Mouse (Mus musculus) urinary bladder, postnatal 4 days (tissue): Measurements from ENCODE around the gene Fbn1.

Experiments used
- DNase-seq, 2 experiments: peaks; one replicate each; pipeline ENCODE4 v3.0.0; 2021 to 2022; ENCODE audit warnings: low spot score in 2 of 2

Fbn1 gene

DNA sequence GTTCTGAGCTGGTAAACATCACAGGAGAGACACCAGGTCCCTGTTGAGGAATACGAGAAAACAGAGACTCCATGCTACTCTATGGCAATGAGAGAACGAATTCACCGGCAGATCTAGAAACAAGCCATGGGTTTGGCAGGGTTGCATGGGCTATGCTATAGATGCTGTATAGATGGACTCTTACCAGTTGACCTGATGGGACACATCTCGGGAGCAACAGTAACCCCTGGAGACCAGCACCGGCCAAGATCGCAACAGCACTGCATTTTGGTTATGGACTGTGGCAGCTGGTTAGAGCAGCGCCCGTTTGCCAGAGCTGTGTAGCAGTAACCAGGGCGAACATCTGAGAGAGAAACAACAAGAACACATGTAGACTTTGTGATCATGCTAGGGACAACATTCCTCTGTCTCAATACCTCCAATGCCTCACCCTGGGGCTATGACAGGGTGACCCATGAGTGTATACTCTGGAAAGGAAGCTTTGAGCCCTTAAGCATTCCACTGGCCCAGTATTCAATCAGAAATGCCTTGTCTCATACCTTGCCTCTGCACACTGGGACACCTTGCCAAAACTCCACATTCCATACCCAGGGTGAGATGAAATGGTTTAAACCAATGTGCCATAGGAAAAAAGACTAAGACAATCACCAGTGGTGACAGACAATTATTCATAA lies 113.2 kb downstream of the Fbn1 start:
- DNase-seq: no peak

DNA sequence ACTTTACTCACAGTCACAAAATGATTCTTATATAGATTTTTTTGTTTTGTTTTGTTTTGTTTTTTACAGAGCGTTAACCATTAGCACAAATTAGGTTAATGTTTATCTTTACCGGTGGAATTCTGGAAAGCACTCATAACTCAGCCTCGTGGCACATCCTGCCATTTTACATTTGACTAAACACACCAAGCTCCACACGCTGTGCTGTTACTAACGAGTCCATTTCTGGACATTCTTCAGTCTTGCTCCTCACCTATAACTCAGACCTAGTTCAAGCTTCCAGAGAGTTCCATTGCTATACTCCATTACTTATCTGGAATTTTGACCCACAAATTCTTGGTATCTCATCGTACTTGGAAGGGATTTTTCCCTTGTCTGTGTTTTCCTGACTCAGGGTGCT lies 116.2 kb downstream of the Fbn1 start:
- DNase-seq: no peak

DNA sequence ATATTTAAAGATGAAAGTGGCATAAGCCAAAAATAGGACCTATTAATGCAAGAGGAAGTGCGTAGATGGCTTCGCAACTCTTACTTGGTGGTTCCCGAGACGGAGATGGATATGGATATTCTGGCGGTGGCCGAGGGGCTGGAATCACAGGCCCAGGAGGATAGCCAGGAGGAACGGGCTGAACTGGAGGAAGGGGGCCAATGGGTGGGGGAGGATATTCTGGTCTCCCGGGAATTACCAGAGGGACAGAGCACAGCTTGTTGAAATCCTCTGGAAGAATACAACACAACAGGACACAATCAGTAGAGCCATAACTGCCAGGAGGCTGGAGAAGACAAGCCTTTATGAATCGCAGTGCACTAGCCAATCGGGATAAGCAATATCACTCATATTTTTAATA lies 118.0 kb downstream of the Fbn1 start:
- no peak for DNase-seq

GRCm38 (mm10) chr2:125386221-125386965 lies 121.4 kb downstream of the Fbn1 start:
- DNase-seq: no peak

DNA sequence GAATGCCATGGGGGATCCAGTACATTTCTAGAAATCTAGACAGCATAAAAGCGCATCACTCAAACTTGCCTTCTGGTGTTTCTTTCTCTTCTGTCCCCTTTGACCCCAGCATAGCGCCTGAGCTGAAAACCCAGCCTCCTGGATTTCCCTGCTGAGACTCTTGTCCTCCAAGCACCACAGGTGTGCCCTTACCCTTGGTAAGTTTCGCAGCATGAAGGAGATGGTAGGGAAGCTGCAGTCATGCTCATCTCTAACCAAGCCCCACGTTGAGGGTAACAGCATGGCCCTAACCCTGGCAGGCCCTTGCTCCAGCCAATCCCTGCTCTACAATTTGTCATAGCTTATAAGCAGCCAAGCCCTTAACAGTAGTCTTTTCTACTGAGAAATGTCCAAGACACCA lies 122.9 kb downstream of the Fbn1 start:
- no peak for DNase-seq

DNA sequence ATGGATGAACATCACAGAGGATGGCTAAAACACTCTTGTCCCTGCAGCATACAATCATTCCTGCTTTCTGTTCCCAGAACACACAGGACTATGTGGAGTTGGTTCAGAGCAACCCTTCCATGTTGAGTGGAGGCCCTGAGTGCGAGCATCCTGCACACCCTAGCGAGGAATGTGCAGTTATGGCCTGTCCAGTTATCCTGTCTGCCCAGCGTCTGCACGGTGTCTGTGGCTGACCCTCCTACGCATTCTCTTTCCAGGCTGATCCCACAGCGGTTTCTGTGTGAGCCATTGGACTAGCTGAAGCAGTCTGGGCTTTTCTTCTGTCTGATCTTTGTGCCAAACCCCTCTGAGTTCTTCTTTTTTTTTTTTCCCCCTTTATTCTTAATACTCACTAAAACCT lies 123.4 kb downstream of the Fbn1 start:
- DNase-seq: no peak

- no peak for DNase-seq
Measured at GRCm38 (mm10) chr2:125383273-125383641, 124.5 kb downstream of the Fbn1 start.

- no peak for DNase-seq
Measured at GRCm38 (mm10) chr2:125382613-125383272, 125.0 kb downstream of the Fbn1 start.

- DNase-seq: no peak
Measured at GRCm38 (mm10) chr2:125380086-125380485, 127.7 kb downstream of the Fbn1 start.

GRCm38 (mm10) chr2:125379206-125379605 lies 128.6 kb downstream of the Fbn1 start:
- no peak for DNase-seq

GRCm38 (mm10) chr2:125375926-125376325 lies 131.9 kb downstream of the Fbn1 start:
- DNase-seq: no peak

DNA sequence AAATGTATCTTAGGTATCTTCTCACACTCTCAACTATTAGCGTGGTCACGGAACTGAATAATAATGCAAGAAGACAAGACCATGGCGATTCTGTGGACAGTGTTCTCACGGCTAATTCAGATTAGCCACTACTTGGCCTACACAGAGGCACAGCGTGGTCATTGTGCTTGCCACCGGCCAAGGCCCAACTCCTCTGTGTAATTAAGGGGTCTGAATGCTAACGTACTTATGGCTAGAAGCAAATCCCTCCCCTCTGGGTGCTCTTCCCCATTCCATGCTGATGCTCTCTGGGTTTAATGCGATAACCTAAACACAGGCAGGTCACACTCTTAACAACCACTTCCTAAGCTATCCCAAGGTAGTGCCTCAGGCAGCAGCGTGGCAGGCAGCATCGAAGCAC lies 132.5 kb downstream of the Fbn1 start:
- DNase-seq: no peak

DNA sequence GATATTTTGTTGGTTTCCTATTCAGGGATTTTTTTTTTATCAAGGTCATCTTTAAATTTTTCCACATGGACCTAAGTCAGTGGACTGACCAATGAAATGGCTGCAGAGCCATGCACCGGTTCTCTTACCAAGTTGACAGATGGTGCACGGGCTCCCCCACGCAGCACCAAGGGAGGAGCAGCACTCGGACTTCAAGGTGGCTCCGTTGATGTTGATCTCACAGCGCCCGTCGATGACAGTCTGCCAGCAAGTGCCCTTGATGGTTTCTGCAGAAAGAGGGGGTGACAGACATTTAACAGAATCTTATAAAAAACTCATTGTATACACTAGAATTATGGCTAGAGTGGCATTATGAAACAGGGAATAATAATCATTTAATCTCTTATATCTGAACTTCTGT lies 138.1 kb downstream of the Fbn1 start:
- DNase-seq: no peak

DNA sequence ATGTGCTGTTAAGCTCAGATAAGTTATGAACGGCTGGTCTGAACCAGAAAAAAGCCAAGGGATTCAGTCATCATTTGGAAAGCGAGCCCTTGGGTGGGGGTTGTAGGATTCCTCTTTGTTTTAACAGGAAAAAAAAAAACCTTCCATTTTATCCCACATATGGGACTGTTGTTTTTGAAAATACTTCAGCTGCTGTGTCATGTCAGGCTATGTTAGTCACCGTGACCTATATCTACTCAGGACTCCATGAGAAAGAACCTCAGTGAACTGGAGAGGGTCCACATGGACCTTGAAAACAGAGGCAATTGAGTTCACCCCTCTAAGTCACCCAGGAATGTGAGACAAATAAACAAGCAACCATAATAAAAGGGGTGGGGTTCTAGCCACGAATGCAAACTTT lies 139.2 kb downstream of the Fbn1 start:
- peak in 1 of 2 experiments; percentile 33 for DNase-seq

DNA sequence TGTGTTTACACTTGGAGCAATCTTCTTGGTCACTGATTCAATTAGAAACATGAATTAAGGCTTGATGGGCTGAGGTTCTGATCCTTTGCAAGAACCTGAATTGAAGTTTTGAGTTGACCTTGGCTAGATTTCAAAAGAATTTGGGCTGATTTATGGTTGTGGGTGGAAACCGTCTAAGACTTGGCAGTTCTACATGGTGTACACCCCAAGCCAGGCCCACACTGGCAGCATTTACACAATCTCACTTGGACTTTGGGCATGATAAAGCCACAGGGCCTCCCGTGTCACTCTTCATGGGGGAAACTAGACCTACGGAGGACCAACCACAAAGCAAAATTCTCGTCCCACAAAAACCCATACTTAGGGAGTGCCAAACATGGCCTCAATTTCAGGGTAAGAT lies 146.1 kb downstream of the Fbn1 start:
- DNase-seq: no peak

DNA sequence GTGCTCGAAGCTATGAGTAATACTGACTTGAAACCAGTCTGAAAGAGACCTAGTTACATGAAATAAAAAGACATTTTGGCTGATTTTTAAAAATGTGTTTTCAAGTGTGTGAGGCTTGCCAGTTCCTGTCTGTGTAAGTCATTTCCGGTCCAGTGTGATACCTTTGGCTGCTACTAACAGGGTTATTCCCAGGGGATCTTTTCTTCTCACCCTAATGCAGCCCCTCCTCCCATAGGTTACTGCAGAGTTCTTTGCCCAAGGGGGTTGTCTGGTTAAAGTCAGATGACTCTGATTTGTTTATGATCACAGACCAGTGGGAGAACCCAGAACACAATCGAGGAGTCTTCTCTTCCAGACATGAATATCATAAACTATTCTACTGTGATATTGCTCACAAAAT lies 151.3 kb downstream of the Fbn1 start:
- no peak for DNase-seq

- no peak for DNase-seq
Measured at GRCm38 (mm10) chr2:125356068-125356467, 151.7 kb downstream of the Fbn1 start.

- DNase-seq: peak in 1 of 2 experiments; percentile 37
Measured at GRCm38 (mm10) chr2:125355216-125355971, 152.4 kb downstream of the Fbn1 start.

- DNase-seq: no peak
Measured at GRCm38 (mm10) chr2:125354587-125354986, 153.2 kb downstream of the Fbn1 start.

- peak in 1 of 2 experiments; percentile 30 for DNase-seq
Measured at GRCm38 (mm10) chr2:125349144-125349543, 158.6 kb downstream of the Fbn1 start.

DNA sequence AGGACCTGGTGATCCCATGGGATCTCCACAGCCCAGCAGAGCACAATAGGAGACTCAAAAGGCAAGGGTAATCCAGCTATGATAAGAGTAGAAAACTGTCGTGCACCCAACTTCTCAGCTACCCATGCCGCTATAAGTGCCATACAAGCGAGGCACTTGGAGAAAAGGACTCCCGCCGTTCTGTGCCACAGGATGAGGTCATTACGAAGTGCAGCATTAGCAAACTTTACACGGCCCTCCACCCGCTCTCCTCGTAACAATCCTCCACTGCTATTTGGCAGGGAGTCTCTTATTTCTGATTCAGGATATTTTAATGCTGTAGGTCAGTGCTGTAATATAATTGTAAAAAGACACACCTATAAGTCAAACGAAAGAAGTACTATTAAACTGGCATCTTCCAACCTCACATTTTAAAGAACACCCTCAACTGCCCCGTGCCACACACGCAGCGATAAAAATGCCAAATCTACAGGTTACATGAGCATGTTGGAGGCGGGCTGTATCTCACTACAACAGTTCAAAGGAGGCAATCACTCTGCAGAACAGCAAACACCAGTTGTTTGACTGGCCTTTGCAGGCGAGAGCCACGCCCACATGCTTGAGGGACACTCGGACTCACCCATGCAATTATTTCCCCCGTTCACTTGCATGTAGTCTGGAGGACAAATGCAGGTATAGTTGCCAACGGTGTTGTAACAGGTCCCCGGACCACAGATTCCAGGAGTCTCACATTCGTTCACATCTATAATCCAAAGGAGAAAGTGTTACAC lies 165.4 kb downstream of the Fbn1 start:
- DNase-seq: no peak
